Mouse (Mus musculus): ENCODE measurements around the gene I830077J02Rik. TPM values are rescaled to one million over a fixed set of nuclear protein-coding genes. Genes with fewer than 3 reads are reported as not detected.

I830077J02Rik gene
- total and polyA plus RNA-seq, 3 experiments, result 2.8 to 9.4 TPM; not detected in 1

DNA sequence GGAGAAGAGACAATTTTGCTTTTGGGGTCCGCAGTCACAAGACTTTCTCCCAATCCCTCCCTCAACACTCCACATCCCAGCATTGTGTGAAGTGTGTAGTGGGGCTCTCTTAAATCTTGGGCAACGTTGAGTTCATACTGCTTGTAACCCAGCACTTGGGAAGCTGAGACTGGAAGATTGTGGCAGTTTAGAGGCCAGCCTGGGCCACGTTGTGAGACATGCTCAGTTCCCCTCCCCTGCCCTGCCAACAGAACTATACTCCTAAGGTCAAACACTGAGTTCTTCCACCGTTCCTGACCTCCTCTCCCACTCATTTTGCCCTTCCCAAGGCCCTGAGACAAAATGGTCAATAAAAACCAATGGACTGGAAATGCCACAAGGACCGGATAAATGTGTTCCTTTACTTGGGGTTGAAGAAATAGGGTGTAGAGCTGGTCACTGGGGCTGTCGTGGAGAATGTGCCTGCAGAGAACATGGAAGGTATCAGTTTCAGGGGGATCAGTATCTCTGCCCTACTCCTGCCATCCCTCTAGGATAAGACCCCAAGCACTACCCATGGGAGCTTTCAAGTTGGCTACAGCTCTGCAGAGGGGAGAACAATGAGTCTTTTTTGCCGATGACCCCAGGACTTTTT is 4.8 kb downstream of the I830077J02Rik start:
- TF ChIP-seq BHLHE40 (IDR thresholded peaks at IDR 0.05; ENCODE audit: borderline replicate concordance, low read depth, low read length), result no peak
- TF ChIP-seq TCF12 (IDR thresholded peaks at IDR 0.05; ENCODE audit: low read depth, low read length), result no peak
- no peak for TF ChIP-seq CHD1 (IDR thresholded peaks at IDR 0.05; ENCODE audit: low read depth, low read length)
- no peak for TF ChIP-seq SMC3 (IDR thresholded peaks at IDR 0.05; ENCODE audit: low read depth, low read length)
- TF ChIP-seq POLR2A (IDR thresholded peaks at IDR 0.05; ENCODE audit: control insufficient read depth in 1 of 2, insufficient read depth in 1 of 2, low read depth in 1 of 2, low read length in 2 of 2, poor library complexity in 1 of 2), result no peak
- no peak for TF ChIP-seq HCFC1 (IDR thresholded peaks at IDR 0.05; ENCODE audit: low read depth, low read length)
- no peak for TF ChIP-seq MAZ (IDR thresholded peaks at IDR 0.05; ENCODE audit: low read depth, low read length)
- TF ChIP-seq UBTF (IDR thresholded peaks at IDR 0.05; ENCODE audit: borderline replicate concordance, insufficient read depth, low read depth, low read length), result no peak
- TF ChIP-seq ZNF384 (IDR thresholded peaks at IDR 0.05; ENCODE audit: low read depth, low read length), result no peak
- TF ChIP-seq POLR2AphosphoS5 (IDR thresholded peaks at IDR 0.05; ENCODE audit: borderline replicate concordance, low read depth, low read length), result no peak
- TF ChIP-seq SIN3A (IDR thresholded peaks at IDR 0.05; ENCODE audit: low read length), result no peak
- no peak for TF ChIP-seq NELFE (IDR thresholded peaks at IDR 0.05; ENCODE audit: low read depth, low read length)
- no peak for TF ChIP-seq MYC (IDR thresholded peaks at IDR 0.05; ENCODE audit: low read depth, low read length)
- Histone ChIP-seq H3K27ac (ENCODE audit: control insufficient read depth, low read depth, low read length) (no peak overlapping the region), H3K9me3 (replicated peaks; ENCODE audit: insufficient read depth, low read length) (no peaks in the 10 kb centered on the region), H3K4me1 (ENCODE audit: control insufficient read depth in 1 of 2, insufficient read depth in 2 of 2, low read length in 2 of 2) (peaks cover 4 to 21% of the 10 kb centered on the region in 2 experiments; a peak in 3 of 4 replicates), H3K4me3 (ENCODE audit: control insufficient read depth in 1 of 2, insufficient read depth in 1 of 2, low read depth in 2 of 2, low read length in 2 of 2) (no peak overlapping the region), H3K79me2 (ENCODE audit: control insufficient read depth, insufficient read depth, low read length, poor library complexity) (peaks cover 5% of the 10 kb centered on the region; the same call in 1 of the 2 replicates), H3K9ac (ENCODE audit: control insufficient read depth, low read depth, low read length, poor library complexity, severe bottlenecking) (no peak overlapping the region), H3K27me3 (ENCODE audit: control insufficient read depth in 1 of 2, insufficient read depth in 2 of 2, low read length in 2 of 2) (no peaks in the 10 kb centered on the region), H3K36me3 (ENCODE audit: control insufficient read depth in 1 of 2, insufficient read depth in 2 of 2, low read length in 2 of 2) (peaks cover 0 to 18% of the 10 kb centered on the region in 2 experiments; a peak in 3 of 4 replicates)
- no peak for DNase-seq (ENCODE audit: low read depth, low spot score)

DNA sequence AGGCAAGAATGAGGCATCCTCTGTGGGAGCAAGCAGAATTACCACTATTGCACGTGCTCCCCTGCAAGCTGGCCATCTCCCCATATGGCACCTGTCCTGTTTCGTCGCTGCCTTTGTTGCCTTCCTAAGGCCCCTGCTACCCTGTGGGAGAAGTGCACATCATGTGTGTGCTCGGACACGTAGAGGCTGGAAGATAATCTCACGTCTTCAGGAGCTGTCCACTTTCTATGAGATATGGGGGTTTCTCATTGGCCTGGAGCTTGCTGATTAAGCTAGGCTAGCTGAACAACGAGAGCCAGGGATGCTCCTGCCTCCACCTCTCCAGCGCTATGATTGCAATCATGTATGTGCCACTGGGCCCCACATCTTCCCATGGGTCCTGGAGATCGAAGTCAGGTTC is 7.8 kb downstream of the I830077J02Rik start:
- H3K36me3 ChIP-seq (ENCODE audit: control insufficient read depth in 1 of 2, insufficient read depth in 2 of 2, low read length in 2 of 2), result peaks cover 0 to 14% of the 10 kb centered on the region in 2 experiments; a peak in 3 of 4 replicates
- no peak overlapping the region for H3K9ac ChIP-seq (ENCODE audit: control insufficient read depth, low read depth, low read length, poor library complexity, severe bottlenecking)
- peaks cover 8 to 21% of the 10 kb centered on the region in 2 experiments for H3K4me1 ChIP-seq (ENCODE audit: control insufficient read depth in 1 of 2, insufficient read depth in 2 of 2, low read length in 2 of 2)
- no peaks in the 10 kb centered on the region for H3K27me3 ChIP-seq (ENCODE audit: control insufficient read depth in 1 of 2, insufficient read depth in 2 of 2, low read length in 2 of 2)
- H3K79me2 ChIP-seq (ENCODE audit: control insufficient read depth, insufficient read depth, low read length, poor library complexity), result 0 out of 2 replicates have a peak, but pooled peaks cover 1% of the 10 kb centered on the region
- H3K4me3 ChIP-seq (ENCODE audit: control insufficient read depth in 1 of 2, insufficient read depth in 1 of 2, low read depth in 2 of 2, low read length in 2 of 2), result no peak overlapping the region
- H3K27ac ChIP-seq (ENCODE audit: control insufficient read depth, low read depth, low read length), result no peak overlapping the region
- H3K9me3 ChIP-seq (replicated peaks; ENCODE audit: insufficient read depth, low read length), result no peaks in the 10 kb centered on the region
- no peak for DNase-seq (ENCODE audit: low read depth, low spot score)
- TF ChIP-seq ZNF384 (IDR thresholded peaks at IDR 0.05; ENCODE audit: low read depth, low read length) (no peak), POLR2AphosphoS2 (IDR thresholded peaks at IDR 0.05; ENCODE audit: low read length) (no peak), GATA1 (IDR thresholded peaks at IDR 0.05; ENCODE audit: low read depth, low read length) (no peak), MYB (IDR thresholded peaks at IDR 0.05; ENCODE audit: low read depth, low read length) (no peak), POLR2A (IDR thresholded peaks at IDR 0.05; ENCODE audit: control insufficient read depth in 1 of 2, insufficient read depth in 1 of 2, low read depth in 1 of 2, low read length in 2 of 2, poor library complexity in 1 of 2) (no peak), TBP (IDR thresholded peaks at IDR 0.05; ENCODE audit: low read depth, low read length) (no peak), USF1 (IDR thresholded peaks at IDR 0.05; ENCODE audit: low read depth, low read length) (no peak), MXI1 (IDR thresholded peaks at IDR 0.05; ENCODE audit: low read depth, low read length) (no peak), CHD2 (IDR thresholded peaks at IDR 0.05; ENCODE audit: low read length) (no peak), UBTF (IDR thresholded peaks at IDR 0.05; ENCODE audit: borderline replicate concordance, insufficient read depth, low read depth, low read length) (no peak), POLR2AphosphoS5 (IDR thresholded peaks at IDR 0.05; ENCODE audit: borderline replicate concordance, low read depth, low read length) (no peak), ELF1 (IDR thresholded peaks at IDR 0.05; ENCODE audit: low read depth, low read length) (no peak), MAFK (IDR thresholded peaks at IDR 0.05; ENCODE audit: borderline replicate concordance, low read depth, low read length) (no peak), MAX (IDR thresholded peaks at IDR 0.05; ENCODE audit: low read length) (no peak)

All from MEL (cell line).